Mouse (Mus musculus) adrenal gland, postnatal 0 days (tissue): ENCODE data around the gene Zfp865. TPM values are rescaled to one million over a fixed set of nuclear protein-coding genes. Genes with fewer than 3 reads are reported as not detected.

Experiments used
- polyA plus RNA-seq: library from polyadenylated mRNA; unstranded; fragments of >200 nt; fragmentation: Nextera tagmentation; extraction: Ambion mirVana; gene quantifications from 2 replicates; pipeline ENCODE4 v1.2.1, GENCODE M21; 2015

Gene Zfp865
- 4.2 and 4.6 TPM in 2 replicates for polyA plus RNA-seq

DNA sequence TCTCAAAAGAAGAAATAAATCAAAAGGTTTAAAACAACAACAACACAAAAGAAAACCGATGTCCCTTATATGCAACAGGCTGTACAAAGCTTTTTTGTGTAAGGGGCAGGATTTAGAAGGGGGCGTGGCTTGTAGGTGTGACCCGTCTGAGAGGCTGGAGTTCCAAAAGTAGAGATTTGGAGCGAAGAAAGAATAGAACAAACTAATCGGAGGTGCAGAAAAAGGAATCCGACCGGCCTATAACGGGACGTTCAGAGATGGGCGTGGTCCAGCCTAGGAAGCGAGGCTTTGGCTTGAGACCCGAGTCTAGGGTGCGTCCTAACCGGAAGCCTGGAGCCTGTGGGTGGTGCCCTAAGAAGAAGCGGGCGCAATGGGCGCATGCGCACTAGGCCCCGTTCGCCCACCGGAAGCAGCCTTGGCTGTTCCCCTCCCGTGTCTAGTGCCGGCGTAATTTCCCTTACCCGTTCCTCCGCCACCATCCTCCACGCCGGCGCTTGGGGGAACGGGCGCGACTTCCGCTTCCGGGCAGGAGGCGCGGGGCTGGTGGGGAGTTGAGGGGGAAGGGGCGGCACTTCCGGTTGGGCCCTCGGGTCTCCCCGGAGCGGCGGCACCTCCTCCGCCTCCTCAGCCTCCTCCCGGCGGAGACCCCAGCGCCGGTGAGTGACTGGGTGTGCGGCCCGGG, at the start of gene Zfp865, which contains the start of gene Ccdc106:
TSS of gene Zfp865 (plus strand) at position 377 of the 682 bp plus-strand sequence.
TSS of gene Ccdc106 (plus strand) at position 554 of the 682 bp plus-strand sequence.

DNA sequence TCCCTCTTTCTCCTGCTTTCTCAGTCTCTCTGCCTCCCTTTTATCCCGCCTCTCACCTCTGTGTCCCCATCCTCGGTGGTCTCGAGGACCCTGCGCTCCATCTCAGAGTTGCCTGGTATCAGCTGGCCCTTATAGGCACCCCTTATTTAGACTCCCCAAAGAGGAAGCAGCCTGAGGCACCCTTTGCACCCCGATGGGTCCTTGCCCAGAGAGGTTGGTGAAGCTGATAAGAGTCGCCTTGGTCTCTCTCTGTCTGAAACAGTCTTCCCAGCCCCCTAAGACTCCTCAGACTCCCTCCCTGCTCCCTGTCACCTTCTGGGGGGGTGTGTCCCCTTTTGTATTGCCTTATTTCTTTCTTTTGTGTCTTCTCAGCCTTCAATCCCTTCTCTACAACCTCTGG, 49.1 kb upstream of the Zfp865 start, which contains the start of gene Sbk3:
TSS of gene Sbk3 (minus strand) at position 101 of the 400 bp plus-strand sequence.

DNA sequence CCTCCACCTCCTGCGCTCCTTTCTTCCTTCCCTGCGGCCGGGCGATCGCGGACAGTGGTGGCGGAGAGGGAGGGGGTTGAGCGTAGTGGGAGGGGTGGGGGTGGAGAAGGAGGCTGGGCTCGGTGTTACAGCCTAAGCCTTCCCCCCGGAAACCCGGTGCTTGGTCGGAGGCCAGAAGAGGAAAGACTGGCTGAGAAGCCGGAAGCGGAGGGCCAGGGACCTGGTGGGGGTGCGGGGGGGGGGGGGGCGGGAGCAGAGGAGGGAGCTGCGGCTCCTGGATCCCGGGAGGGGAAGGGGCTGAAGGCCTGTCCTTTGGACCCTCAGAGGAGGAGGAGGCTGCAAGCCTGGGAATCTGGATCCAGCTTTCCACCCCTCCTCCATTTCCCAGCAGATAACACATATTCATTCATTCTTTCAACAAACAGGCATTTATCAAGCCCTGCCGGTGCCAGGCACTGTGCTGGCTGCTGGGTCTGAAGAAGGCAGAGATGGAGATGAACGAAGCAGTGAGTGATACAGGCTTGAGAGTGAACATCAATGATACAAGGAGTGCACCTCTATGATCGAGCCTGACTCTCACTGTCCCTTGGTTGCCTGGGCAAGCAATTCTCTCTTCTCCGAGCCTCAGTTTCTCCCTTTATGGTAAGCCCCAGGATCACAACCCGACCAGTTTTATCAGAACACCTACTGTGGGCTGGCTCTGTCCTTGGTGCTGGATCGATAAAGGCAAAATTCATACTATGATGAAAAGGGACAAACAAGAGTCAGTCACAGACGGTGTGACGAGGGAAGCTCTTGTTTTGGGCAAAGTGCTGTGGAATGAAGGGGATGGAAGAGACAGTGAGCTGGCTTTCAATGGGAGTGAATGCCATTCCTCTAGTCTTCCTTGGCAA, 23.9 kb upstream of the Zfp865 start, which contains the start of gene Zfp579:
TSS of gene Zfp579 (minus strand) at position 156 of the 893 bp plus-strand sequence.

DNA sequence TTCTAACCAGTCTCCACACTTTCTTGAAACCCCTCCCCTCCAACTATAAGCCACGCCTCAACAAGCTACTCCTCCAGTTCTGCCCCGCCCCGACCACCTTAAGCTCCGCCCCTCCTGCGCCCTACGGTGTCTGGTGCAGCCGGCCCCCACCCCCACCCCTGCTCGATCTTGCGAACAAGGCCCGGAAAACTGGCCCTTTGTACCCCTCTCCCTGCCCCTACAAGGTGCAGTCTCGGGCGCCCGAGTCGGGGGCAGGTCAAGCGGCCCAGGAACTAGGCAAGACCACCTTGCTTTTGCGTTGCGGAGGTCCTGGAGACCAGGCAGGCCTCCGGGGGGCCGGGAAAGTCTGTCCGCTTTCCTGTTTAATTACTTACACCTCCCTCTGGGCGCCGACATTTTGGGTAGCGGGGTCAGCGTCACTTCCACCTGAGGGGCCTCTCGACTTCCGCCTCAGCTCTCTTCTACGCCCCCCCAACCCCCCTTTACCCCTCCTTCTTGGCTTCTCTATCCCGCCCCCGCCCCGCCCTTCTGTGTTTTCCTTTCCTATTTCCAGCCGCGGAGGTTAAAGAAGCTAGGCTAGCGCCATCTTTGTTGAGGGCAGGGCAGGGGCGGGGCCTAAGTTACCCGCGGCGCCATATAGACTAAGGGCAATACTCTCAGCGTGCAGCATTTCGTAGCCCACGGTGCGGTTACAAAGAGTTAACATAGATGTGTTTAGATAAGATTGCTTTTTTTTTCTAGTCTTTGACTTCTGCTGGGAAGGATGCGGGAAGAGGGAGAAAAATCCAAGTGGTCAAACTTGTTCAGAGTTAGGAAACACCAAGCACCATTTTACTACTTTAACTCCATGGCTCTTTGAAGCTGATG, 5.7 kb upstream of the Zfp865 start, which contains the start of the genes Zfp524 and Fiz1:
TSS of gene Zfp524 (plus strand) at position 165 of the 867 bp plus-strand sequence.
TSS of gene Fiz1 (minus strand) at position 447 of the 867 bp plus-strand sequence.

DNA sequence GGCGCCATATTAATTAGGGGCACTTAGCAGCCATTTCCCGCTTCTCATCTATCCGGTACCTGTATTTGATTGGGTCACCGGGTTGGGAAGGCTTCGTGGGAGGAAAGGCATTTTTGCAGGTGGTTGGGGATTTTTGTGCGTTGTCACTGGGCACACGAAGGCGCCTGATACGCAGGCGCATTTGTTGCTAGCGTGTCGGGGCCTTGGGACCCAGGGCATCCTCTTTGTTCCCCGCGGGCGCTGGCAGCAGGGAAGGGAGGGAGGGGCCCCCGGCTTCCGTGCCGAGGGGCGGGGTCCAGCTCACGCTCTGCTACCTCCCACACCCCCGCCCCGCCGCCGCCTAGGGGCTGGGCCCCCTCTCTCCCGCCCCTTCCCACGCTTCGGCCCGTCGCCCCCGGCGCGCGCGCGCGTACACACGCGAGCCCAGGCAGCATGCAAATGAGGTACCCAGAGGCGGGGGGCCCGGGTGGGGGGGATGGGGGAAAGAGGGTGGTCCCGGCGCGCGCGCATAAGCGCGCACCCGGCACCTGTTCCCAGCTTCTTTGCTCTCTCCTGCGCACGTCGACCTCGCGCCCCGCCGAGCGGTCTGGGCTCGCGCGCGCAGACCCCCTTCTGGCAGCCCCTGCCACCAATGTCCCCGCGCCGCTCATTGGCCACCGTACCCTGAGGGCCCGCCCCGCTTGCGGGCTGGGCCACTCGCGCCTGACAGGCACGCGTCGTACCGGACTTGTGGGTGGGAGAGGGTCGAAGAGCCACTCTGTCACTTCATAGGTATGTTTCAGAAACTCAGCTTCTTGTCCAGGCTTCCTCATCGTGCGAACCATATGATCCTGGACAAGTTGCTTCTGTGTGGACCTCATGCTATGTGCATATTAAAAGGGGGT, 4.8 kb upstream of the Zfp865 start, which contains the start of gene Gm44973:
TSS of gene Gm44973 (plus strand) at position 379 of the 884 bp plus-strand sequence.

DNA sequence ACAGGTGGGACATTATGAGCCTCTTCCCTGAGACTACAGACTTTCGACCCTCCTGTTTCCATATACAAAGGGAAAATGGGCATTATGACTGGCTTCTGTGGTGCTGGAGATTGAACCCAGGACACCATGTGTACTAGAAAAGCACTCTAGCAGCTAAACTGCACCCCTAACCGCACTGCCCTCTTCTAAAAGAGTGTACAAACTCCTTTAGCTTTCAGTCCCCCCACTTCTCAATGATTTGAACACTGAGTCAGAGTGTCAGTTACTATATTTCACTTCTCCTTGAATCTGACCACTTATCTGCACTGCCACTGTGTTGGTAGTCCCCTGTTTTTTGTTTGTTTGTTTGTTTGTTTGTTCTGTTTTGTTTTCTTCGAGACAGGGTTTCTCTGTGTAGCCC, 13.6 kb downstream of the Zfp865 start, which contains the start of gene 4632433K11Rik:
TSS of gene 4632433K11Rik (plus strand) at position 301 of the 400 bp plus-strand sequence.

DNA sequence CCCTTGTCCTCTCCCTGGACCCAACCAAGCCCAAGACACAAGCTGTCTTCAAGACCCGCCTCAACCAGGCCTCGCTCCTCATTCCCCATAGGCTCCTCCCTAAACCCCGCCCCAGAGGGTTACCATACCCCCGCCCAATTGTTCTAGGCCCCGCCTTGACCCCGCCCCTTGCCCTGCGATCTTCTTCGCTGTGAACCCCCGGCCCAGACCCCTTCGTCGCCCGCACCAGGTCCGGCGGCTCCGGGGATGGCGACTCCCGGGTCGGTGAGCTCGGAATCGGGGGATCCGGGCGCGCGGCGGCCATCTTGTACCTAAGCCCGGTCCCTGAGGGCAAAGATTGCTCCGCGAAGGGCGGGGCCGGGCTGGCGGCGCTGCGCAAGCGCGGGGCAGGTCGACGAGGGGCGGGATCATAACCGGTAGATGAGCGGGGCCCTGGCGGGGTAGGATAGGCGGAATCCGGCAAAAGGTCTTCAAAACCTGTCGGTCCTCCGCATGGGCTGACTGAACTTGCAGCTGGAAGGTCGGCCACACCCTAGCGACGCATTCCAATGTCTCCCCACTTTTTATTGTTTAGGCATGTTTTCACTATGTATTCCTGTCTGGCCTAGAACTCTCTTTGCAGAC, 18.0 kb downstream of the Zfp865 start, which contains the start of gene Zfp784:
TSS of gene Zfp784 (minus strand) at position 338 of the 624 bp plus-strand sequence.

DNA sequence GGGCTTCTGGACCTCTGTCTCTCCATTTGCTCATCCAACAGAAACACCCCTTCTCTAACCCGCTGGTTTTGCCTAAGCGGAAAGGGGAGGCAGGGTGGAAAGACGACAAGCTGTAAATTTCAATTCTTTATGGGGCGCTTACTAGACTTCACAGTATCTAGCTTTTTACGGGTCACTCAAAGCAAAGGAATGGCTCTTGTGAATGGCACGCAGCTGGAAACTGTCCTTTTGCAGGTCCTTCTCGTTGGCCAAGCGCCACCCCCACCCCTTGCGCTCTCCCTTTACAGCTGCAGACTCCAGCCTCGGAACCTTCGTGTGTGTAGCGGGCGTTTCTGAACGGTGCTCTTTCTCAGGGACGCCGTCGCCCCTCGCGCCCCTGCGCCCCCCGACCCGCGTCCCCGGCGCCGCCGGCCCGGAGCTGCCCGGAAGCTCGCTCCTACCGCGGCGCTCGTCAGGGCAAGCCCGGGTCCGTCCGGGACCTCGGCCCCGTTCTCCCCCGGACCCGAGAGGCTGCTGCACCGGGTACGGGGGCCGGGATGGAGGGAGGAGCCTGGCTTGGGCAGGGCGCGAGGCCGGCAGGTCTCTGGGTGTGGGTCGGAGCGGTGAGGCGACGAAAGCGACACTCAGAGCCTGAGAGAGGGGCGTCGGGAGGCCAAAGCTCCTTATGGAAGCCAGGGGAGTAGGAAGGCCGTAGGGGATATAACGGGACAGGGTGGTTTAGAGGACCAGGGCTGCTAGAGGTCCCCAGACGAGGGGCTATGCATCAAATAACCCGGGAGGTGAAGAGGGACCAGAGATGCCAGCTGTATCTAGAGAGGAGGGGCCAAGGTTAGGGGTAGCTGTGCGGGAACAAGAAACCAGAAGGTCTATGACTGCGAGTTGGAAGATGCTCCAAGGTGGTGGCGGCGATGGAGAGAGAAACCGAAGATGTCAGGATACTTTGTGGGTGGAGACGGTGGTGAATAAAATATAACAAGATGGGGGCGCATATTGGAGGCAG, 31.3 kb downstream of the Zfp865 start, which contains the start of gene Zfp580:
TSS of gene Zfp580 (plus strand) at position 346 of the 1,000 bp plus-strand sequence.

DNA sequence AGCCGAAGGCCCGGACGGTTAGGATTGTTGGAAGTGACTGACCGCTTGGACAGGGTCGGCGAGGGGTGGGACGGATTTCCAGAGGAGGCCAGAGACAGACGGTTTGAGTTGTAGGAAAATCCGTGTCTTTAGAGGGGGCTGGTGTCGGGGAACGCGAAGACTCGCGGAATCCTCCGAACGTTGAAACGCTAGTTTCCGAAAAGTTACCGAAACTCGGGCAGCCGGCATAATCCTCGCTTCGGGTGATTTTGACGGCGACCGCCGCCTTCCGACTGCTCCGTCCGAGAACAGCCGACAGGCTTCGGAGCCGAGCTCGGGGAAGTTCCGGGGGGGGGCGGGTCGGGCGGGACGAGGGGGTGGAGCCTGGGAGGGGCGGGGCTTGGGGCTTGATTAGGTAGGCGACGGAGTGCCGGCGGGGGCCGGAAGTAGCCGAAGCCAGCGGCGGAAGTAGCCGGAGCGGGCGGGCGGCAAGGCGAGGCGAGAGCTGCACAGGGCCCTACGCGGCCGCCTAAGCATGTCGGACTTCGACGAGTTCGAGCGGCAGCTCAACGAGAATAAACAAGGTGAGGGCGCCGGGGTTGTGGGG, 41.7 kb downstream of the Zfp865 start, which contains the start of gene U2af2:
TSS of gene U2af2 (plus strand) at position 370 of the 586 bp plus-strand sequence.

DNA sequence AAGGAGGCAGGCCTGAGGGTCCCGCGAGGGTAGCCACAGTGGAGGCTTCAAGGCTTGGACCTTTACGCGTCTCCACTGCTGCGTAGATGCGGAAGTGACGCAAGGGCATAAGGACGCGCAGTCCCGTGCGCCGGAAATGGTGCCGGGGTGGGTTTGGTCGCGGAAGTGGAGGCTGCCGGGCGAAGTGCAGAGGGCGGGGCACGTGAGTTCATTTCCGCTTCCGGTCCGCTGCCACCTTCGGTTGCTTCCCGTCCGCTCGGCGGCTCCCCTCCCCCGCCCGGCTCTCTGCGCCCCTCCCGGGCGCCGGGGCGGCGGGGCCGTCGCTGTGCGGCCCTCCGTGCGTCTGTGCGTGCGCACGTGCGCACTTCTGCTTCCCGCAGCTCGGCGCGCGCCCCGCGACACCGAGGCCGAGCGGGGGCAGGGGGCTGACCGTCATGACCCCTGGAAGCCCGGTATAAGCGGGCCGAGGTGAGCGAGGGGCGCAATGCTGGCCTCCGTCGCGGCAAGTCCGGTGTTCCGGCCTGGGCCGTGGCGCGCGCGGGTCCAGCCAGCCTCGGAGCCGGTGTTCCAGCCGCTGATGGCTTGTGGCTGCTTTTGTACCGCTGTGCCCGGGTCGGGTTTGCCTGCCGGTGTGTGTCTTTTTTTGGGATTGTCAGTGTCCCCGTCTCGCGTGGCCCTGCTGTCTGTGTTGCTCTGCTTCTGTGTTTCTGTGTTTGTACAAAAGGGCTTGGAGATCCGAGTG, 60.0 kb downstream of the Zfp865 start, which contains the start of gene Epn1:
TSS of gene Epn1 (plus strand) at position 226 of the 742 bp plus-strand sequence.

Other genes starting within 250 kb of the Zfp865 start
- not detected in 2 replicates for gene Fam71e2, start 249.1 kb upstream of the Zfp865 start, polyA plus RNA-seq
- 0.33 and 0.82 TPM in 2 replicates for gene Il11, start 237.5 kb upstream of the Zfp865 start, polyA plus RNA-seq
- gene Tmem190, start 237.4 kb upstream of the Zfp865 start, polyA plus RNA-seq: 0.38 TPM in 1 of 2 replicates, not detected in the other
- gene Tmem238, start 230.7 kb upstream of the Zfp865 start, polyA plus RNA-seq: 12.5 and 21.8 TPM in 2 replicates
- gene Rpl28, start 227.5 kb upstream of the Zfp865 start, polyA plus RNA-seq: 286 and 311 TPM in 2 replicates
- 144 and 154 TPM in 2 replicates for gene Ube2s, start 207.8 kb upstream of the Zfp865 start, polyA plus RNA-seq
- 0.61 and 1.1 TPM in 2 replicates for gene Shisa7, start 175.7 kb upstream of the Zfp865 start, polyA plus RNA-seq
- gene Isoc2b, start 150.1 kb upstream of the Zfp865 start, polyA plus RNA-seq: 38.4 and 57.5 TPM in 2 replicates
- 0.95 and 1.2 TPM in 2 replicates for gene Isoc2a, start 143.2 kb upstream of the Zfp865 start, polyA plus RNA-seq
- gene Gm36210, start 113.9 kb upstream of the Zfp865 start, polyA plus RNA-seq: 0.09 and 0.10 TPM in 2 replicates
- gene Zfp628, start 105.2 kb upstream of the Zfp865 start, polyA plus RNA-seq: 3.5 and 4.1 TPM in 2 replicates
- 6.9 and 7.6 TPM in 2 replicates for gene Nat14, start 98.3 kb upstream of the Zfp865 start, polyA plus RNA-seq
- gene Ssc5d, start 94.6 kb upstream of the Zfp865 start, polyA plus RNA-seq: 3.6 and 3.7 TPM in 2 replicates
- gene Sbk2, start 56.0 kb upstream of the Zfp865 start, polyA plus RNA-seq: 0.19 TPM in 1 of 2 replicates, not detected in the other
- 0.18 TPM in 1 of 2 replicates, not detected in the other for gene Sbk3, start 49.2 kb upstream of the Zfp865 start, polyA plus RNA-seq
- gene Zfp579, start 24.2 kb upstream of the Zfp865 start, polyA plus RNA-seq: 20.7 and 21.3 TPM in 2 replicates
- gene Zfp524, start 6.0 kb upstream of the Zfp865 start, polyA plus RNA-seq: 8.4 and 12.0 TPM in 2 replicates
- gene Fiz1, start 5.7 kb upstream of the Zfp865 start, polyA plus RNA-seq: 17.2 and 20.9 TPM in 2 replicates
- 2.2 and 3.8 TPM in 2 replicates for gene Gm44973, start 4.9 kb upstream of the Zfp865 start, polyA plus RNA-seq
- gene Ccdc106, start 177 bp downstream of the Zfp865 start, polyA plus RNA-seq: 6.2 and 11.3 TPM in 2 replicates
- not detected in 2 replicates for gene 4632433K11Rik, start 13.7 kb downstream of the Zfp865 start, polyA plus RNA-seq
- 3.7 and 4.9 TPM in 2 replicates for gene Zfp784, start 18.1 kb downstream of the Zfp865 start, polyA plus RNA-seq
- gene Zfp580, start 31.2 kb downstream of the Zfp865 start, polyA plus RNA-seq: 27.7 and 36.3 TPM in 2 replicates
- gene U2af2, start 41.8 kb downstream of the Zfp865 start, polyA plus RNA-seq: 37.7 and 54.7 TPM in 2 replicates
- gene Epn1, start 59.9 kb downstream of the Zfp865 start, polyA plus RNA-seq: 45.0 and 49.3 TPM in 2 replicates
- gene Rfpl4, start 96.6 kb downstream of the Zfp865 start, polyA plus RNA-seq: not detected in 2 replicates
- 1.4 and 1.7 TPM in 2 replicates for gene Rasl2-9, start 105.6 kb downstream of the Zfp865 start, polyA plus RNA-seq
- gene Vmn1r55, start 129.3 kb downstream of the Zfp865 start, polyA plus RNA-seq: not detected in 2 replicates
- gene Vmn1r56, start 176.4 kb downstream of the Zfp865 start, polyA plus RNA-seq: not detected in 2 replicates
- not detected in 2 replicates for gene Vmn1r57, start 198.1 kb downstream of the Zfp865 start, polyA plus RNA-seq